Mouse (Mus musculus): ENCODE data around the gene Hsf5. TPM values are rescaled to one million over a fixed set of nuclear protein-coding genes. Genes with fewer than 3 reads are reported as not detected.

The Hsf5 gene
- polyA plus RNA-seq, 1 experiment from 2014 or later, result 0.14 TPM

DNA sequence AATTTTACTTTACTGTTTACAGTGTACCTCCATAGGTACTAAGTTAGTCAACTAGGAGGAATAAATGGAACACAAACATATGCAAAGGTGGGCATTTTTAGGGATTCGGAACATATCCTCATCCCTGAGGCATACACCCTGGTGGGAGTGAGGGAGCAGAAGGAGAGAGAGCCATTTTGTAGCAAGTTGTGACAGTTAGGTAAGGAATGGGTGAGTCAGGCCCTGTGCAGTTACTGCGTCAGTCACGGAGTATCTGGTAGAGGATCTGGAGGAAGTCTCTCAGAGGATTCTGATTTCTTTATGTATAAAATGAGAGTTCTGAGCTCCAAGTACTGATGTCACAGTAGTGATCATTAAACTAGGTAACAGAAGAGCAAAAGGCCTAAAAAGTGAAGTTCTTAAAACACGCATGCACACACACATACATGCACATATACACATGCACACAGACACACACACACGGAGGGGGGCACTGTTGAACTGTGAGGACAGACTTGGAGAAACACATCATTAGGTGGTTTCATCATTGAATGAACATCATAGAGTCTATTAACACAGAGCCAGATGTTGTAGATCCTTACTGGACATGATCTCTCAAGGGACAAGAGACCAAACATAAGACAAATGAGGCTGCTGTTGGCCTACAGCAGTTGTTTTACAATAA is 29.6 kb upstream of the Hsf5 start:
- H3K27me3 ChIP-seq (ENCODE audit: control insufficient read depth, insufficient read depth, low read length), result no peaks in the 10 kb centered on the region
- peaks cover 19% of the 10 kb centered on the region for H3K4me1 ChIP-seq (ENCODE audit: control insufficient read depth, insufficient read depth, low read length)
- H3K9me3 ChIP-seq (replicated peaks; ENCODE audit: control insufficient read depth, low read length), result no peaks in the 10 kb centered on the region
- no peak overlapping the region for H3K27ac ChIP-seq (ENCODE audit: low read length)
- no peak overlapping the region for H3K9ac ChIP-seq (ENCODE audit: low read length)
- no peaks in the 10 kb centered on the region for H3K36me3 ChIP-seq (ENCODE audit: control insufficient read depth, insufficient read depth)
- 88% methylated on average over 5 of the region's 5 CpGs for WGBS
- ATAC-seq (replicated peaks; ENCODE audit: extremely low read depth, insufficient read depth, low FRiP score), result no peak
- H3K4me2 ChIP-seq (ENCODE audit: low read depth, low read length), result no peak overlapping the region
- H3K4me3 ChIP-seq (ENCODE audit: low read length), result no peak overlapping the region

DNA sequence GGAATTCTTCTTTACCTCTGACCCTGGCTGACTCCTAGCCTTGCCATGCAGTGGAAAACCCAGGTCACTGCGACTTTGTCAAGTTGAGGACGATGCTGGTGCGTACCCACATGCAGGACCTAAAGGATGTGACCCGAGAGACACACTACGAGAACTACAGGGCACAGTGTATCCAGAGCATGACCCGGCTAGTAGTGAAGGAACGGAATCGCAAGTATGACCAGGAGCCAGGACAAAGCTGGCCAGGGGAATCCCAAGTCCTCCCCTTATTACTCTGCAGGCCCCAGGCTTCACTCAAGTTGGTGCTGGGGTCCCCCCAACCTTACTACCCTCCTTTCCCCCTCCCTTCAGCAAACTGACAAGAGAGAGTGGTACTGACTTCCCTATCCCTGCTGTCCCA is 27.4 kb upstream of the Hsf5 start:
- Histone ChIP-seq H3K36me3 (ENCODE audit: control insufficient read depth, insufficient read depth) (no peaks in the 10 kb centered on the region), H3K27ac (ENCODE audit: low read length) (no peak overlapping the region), H3K4me3 (ENCODE audit: low read length) (no peak overlapping the region), H3K4me2 (ENCODE audit: low read depth, low read length) (peak overlapping the region; percentile 83), H3K9me3 (replicated peaks; ENCODE audit: control insufficient read depth, low read length) (no peaks in the 10 kb centered on the region), H3K4me1 (ENCODE audit: control insufficient read depth, insufficient read depth, low read length) (peaks cover 24% of the 10 kb centered on the region), H3K27me3 (ENCODE audit: control insufficient read depth, insufficient read depth, low read length) (no peaks in the 10 kb centered on the region), H3K9ac (ENCODE audit: low read length) (no peak overlapping the region)
- ATAC-seq (replicated peaks; ENCODE audit: extremely low read depth, insufficient read depth, low FRiP score), result no peak
- 87% methylated on average over 8 of the region's 8 CpGs for WGBS

DNA sequence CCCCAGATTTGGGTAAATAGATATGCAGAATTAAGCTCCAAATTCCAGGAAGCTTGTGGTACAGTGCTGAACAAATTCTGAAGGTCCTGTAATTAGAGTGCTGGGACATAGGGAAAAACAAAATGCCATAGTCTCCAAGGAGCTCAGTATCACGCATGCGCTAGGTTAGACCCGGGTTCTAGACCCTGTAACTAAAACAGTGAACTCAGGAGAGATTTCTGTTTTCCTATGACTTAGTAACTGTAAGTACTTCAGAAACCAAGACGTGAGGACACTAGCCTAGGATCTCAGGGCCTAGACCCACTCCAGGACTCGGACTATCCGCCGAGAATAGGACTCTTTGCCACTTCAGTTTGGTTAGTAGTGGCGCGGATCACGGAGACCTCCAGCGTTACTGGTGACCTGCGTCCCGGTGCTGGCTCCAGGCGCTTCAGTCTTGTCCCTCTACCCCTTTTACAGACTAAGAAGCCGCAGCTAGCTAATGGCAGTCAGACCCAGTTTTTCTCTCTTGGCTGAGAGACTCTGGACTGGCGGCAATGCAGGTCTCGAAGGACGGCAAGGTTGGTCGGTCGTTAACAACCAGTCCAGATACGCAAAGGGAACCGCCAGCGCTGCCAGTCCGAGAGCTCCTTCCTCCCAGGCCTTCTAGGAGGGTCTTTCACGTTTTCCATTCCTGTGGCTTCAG is 26.0 kb upstream of the Hsf5 start:
- peak overlapping the region; percentile 83 for H3K4me2 ChIP-seq (ENCODE audit: low read depth, low read length)
- no peaks in the 10 kb centered on the region for H3K27me3 ChIP-seq (ENCODE audit: control insufficient read depth, insufficient read depth, low read length)
- no peak for ATAC-seq (replicated peaks; ENCODE audit: extremely low read depth, insufficient read depth, low FRiP score)
- 3% methylated on average over 25 of the region's 25 CpGs for WGBS
- H3K9me3 ChIP-seq (replicated peaks; ENCODE audit: control insufficient read depth, low read length), result no peaks in the 10 kb centered on the region
- H3K4me1 ChIP-seq (ENCODE audit: control insufficient read depth, insufficient read depth, low read length), result peaks cover 34% of the 10 kb centered on the region
- peak overlapping the region; percentile 91 for H3K27ac ChIP-seq (ENCODE audit: low read length)
- peak overlapping the region; percentile 84 for H3K4me3 ChIP-seq (ENCODE audit: low read length)
- H3K9ac ChIP-seq (ENCODE audit: low read length), result peak overlapping the region; percentile 96
- no peaks in the 10 kb centered on the region for H3K36me3 ChIP-seq (ENCODE audit: control insufficient read depth, insufficient read depth)

DNA sequence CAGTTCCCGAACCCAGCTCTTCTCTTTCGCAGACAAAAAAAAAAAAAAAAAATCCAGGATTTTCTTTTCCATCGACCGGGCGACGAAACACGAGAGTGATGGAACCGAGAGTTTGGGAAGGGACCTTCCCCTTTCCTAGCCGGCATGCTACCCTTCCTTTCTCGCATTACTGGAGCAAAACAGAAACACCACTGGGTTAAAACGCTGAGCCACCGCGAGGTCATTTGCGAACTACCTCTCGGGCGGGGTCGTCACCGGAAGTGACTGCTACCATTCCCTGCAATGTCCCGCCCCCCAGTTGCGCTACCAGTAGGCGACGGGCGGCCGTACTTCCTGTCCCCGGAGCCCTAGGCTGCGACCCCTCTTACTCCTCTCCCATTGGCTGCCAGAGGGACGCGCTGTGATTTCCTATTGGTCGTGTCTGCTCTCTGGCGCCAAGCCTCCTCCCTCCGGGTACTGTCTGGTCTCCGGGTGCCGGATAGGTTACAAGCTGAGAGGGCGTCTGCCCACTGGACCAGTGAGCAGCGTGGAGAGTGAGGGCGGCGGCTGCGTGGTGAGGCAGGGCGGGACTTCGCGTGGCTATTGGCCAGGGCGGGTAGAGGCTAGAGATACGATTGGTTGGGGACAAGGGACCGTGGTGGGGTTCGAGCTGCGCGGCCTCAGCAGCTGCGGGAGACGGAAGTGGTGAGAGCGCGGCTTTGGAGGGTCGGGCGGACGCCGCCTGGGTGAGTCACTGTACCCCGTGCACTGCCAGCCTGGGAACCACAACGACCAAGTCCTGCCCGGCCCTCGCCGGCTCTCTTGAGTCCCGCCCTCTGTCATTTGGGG is 25.2 kb upstream of the Hsf5 start, which contains the start of gene Mtmr4:
Gene Mtmr4, plus strand, starts transcription at position 637 of the 828 bp plus-strand sequence.
- H3K4me3 ChIP-seq (ENCODE audit: low read length), result peak within 1 kb of the TSS; percentile 84
- peaks cover 40% of the 10 kb centered on the region for H3K4me1 ChIP-seq (ENCODE audit: control insufficient read depth, insufficient read depth, low read length)
- under 1% methylated on average over 61 of the region's 61 CpGs for WGBS
- H3K27me3 ChIP-seq (ENCODE audit: control insufficient read depth, insufficient read depth, low read length), result no peaks in the 10 kb centered on the region
- peak; percentile 97 for ATAC-seq (replicated peaks; ENCODE audit: extremely low read depth, insufficient read depth, low FRiP score)
- peak within 1 kb of the TSS; percentile 93 for H3K27ac ChIP-seq (ENCODE audit: low read length)
- H3K9ac ChIP-seq (ENCODE audit: low read length), result peak within 1 kb of the TSS; percentile 96
- H3K4me2 ChIP-seq (ENCODE audit: low read depth, low read length), result peak within 1 kb of the TSS; percentile 89
- no peaks in the 10 kb centered on the region for H3K9me3 ChIP-seq (replicated peaks; ENCODE audit: control insufficient read depth, low read length)
- H3K36me3 ChIP-seq (ENCODE audit: control insufficient read depth, insufficient read depth), result no peaks in the 10 kb centered on the region

DNA sequence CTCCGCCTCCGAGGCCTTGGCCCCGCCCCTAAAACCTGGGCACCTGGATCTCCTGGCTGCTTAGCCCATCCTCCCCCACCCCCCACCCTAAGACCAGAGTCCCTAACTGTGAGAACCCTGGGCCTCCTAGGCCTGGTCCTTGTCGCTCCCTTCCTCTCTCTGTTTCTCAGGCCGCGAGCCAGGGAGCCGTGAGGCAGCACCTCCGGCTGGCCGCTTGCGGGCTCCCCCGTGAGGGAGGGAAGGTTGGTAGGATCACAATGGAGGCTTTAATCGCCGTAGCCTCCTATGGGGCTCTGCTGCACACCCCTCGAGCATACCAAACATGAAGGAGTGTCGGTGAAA is 24.6 kb upstream of the Hsf5 start:
- Histone ChIP-seq H3K4me3 (ENCODE audit: low read length) (peak overlapping the region; percentile 84), H3K9me3 (replicated peaks; ENCODE audit: control insufficient read depth, low read length) (no peaks in the 10 kb centered on the region), H3K4me1 (ENCODE audit: control insufficient read depth, insufficient read depth, low read length) (peaks cover 40% of the 10 kb centered on the region), H3K9ac (ENCODE audit: low read length) (peak overlapping the region; percentile 86), H3K36me3 (ENCODE audit: control insufficient read depth, insufficient read depth) (peaks cover 5% of the 10 kb centered on the region; the same call in 1 of the 2 replicates), H3K27me3 (ENCODE audit: control insufficient read depth, insufficient read depth, low read length) (no peaks in the 10 kb centered on the region), H3K4me2 (ENCODE audit: low read depth, low read length) (peak overlapping the region; percentile 89), H3K27ac (ENCODE audit: low read length) (peak overlapping the region; percentile 93)
- under 1% methylated on average over 15 of the region's 15 CpGs for WGBS
- ATAC-seq (replicated peaks; ENCODE audit: extremely low read depth, insufficient read depth, low FRiP score), result no peak

DNA sequence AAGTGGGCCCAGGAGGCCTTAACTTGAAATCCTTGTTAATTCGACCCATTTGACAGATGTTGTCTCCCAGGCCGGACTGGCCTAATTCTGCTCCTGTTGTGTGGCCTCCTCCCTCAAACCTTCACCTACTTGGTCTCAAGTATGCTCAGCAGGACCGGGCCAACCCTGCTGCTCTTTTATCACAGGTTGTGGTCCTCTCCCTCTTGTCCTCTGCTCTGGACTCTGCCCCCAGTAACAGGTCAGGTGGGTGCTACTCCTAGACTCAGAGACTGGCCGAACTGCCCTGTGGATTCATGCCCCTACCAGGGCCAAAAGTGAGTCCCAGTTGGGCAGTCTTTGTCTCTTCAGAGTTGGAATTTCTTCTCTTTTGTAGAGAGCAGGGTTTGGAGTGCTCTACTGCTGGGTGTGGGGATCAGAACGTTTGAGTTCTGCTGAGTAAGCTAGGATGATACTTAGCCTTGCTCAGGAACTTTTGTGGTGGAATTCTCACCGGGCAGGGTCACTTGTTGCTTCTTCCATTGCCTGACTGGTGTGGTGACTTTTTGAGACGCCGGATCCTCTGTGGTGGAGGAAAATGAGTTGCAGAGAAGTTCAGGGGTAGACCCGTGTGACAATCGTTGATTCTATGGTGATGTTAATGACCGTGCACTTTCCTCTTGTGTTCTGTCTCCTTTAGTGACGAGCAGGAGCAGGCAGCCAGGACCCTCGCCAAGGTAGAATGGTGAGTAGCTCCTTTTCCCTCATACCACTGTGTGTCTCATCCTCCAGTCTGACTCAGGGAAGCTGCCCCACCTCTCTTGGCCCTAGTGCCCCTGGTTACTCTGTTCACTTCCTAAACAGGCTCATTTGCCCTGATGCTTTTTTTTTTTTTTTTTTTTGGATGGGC is 24.0 kb upstream of the Hsf5 start:
- Histone ChIP-seq H3K27me3 (ENCODE audit: control insufficient read depth, insufficient read depth, low read length) (no peaks in the 10 kb centered on the region), H3K36me3 (ENCODE audit: control insufficient read depth, insufficient read depth) (peaks cover 10% of the 10 kb centered on the region; the same call in 1 of the 2 replicates), H3K27ac (ENCODE audit: low read length) (peak overlapping the region; percentile 93), H3K4me1 (ENCODE audit: control insufficient read depth, insufficient read depth, low read length) (peaks cover 40% of the 10 kb centered on the region), H3K4me2 (ENCODE audit: low read depth, low read length) (peak overlapping the region; percentile 89), H3K9me3 (replicated peaks; ENCODE audit: control insufficient read depth, low read length) (no peaks in the 10 kb centered on the region), H3K4me3 (ENCODE audit: low read length) (peak overlapping the region; percentile 84), H3K9ac (ENCODE audit: low read length) (peak overlapping the region; percentile 86)
- WGBS, result 38% methylated on average over 13 of the region's 13 CpGs
- no peak for ATAC-seq (replicated peaks; ENCODE audit: extremely low read depth, insufficient read depth, low FRiP score)

DNA sequence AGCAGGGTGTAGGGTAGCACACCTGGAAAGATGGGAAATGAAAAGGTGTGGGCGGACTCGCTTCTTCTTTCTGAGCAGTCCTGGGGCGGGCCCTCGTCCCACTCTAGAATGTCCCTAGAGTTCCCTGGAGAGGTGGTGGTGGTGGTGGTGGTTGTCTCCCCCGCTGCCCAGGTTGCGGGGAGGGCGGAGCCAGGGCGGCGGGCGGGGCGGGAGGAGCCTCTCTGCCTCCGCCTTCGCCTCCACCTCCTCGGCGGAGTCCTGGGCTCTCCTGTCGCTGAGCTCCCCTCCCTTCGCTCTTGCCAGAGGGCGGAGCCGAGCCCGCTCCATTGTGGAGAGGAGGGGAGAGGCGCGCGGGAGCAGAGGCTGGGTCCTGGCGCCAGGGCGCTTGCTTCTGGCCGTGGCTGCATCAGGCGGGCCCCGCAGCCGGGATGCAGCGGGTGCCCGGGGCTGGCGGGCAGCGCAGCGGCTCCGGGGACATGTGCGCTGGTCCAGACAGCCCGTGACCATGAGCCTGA is 21.6 kb upstream of the Hsf5 start:
- Histone ChIP-seq H3K27ac (ENCODE audit: low read length) (peak overlapping the region; percentile 64), H3K4me1 (ENCODE audit: control insufficient read depth, insufficient read depth, low read length) (peaks cover 30% of the 10 kb centered on the region), H3K4me2 (ENCODE audit: low read depth, low read length) (peak overlapping the region; percentile 99), H3K27me3 (ENCODE audit: control insufficient read depth, insufficient read depth, low read length) (no peaks in the 10 kb centered on the region), H3K9me3 (replicated peaks; ENCODE audit: control insufficient read depth, low read length) (no peaks in the 10 kb centered on the region), H3K9ac (ENCODE audit: low read length) (peak overlapping the region; percentile 86), H3K36me3 (ENCODE audit: control insufficient read depth, insufficient read depth) (peaks cover 29% of the 10 kb centered on the region), H3K4me3 (ENCODE audit: low read length) (peak overlapping the region; percentile 77)
- WGBS, result 3% methylated on average over 32 of the region's 37 CpGs
- peak; percentile 53 for ATAC-seq (replicated peaks; ENCODE audit: extremely low read depth, insufficient read depth, low FRiP score)

DNA sequence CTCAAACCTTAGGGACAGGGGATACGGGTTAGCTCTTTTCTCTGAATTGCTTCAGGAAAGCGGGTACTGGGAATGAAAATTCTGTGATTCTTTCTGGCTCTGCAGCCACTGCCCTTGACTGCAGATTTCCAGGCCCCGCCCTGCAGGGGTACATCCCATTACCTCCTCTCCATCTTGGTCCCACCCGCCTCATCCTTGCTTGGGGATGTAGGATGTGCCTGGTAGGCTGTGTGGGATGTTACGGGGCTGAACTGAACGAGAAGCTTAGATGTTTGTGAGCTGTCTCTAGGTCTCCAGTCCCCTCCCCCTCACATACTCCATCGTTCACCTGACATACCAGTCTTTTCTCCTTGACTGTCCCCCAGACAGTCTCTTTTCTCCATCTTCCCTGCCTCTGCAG is 21.0 kb upstream of the Hsf5 start:
- peak overlapping the region; percentile 77 for H3K4me3 ChIP-seq (ENCODE audit: low read length)
- WGBS, result 15% methylated on average over 7 of the region's 7 CpGs

More for the DNA sequence above, 21.0 kb upstream of the Hsf5 start:
- Histone ChIP-seq H3K4me2 (ENCODE audit: low read depth, low read length) (peak overlapping the region; percentile 99), H3K27ac (ENCODE audit: low read length) (peak overlapping the region; percentile 64), H3K27me3 (ENCODE audit: control insufficient read depth, insufficient read depth, low read length) (no peaks in the 10 kb centered on the region), H3K36me3 (ENCODE audit: control insufficient read depth, insufficient read depth) (peaks cover 35% of the 10 kb centered on the region), H3K4me1 (ENCODE audit: control insufficient read depth, insufficient read depth, low read length) (peaks cover 26% of the 10 kb centered on the region), H3K9me3 (replicated peaks; ENCODE audit: control insufficient read depth, low read length) (no peaks in the 10 kb centered on the region), H3K9ac (ENCODE audit: low read length) (peak overlapping the region; percentile 86)
- no peak for ATAC-seq (replicated peaks; ENCODE audit: extremely low read depth, insufficient read depth, low FRiP score)

All from heart, embryonic 16.5 days (tissue).